Mouse (Mus musculus) kidney, embryonic 14.5 days (tissue): ENCODE data around the gene Prkab2. TPM values are rescaled to one million over a fixed set of nuclear protein-coding genes. Genes with fewer than 3 reads are reported as not detected.
A peak's percentile ranks its signal among the peaks of the same experiment; 100 is the strongest.

ENCODE experiments used
- ATAC-seq: fragments of 200-750 bp; cut with Nextera tagmentation; 2 replicates; pipeline ENCODE4 v1.8.0; 2017; ENCODE audit warnings: moderate number of reproducible peaks, mild to moderate bottlenecking, moderate TSS enrichment, moderate library complexity; ENCODE audit not compliant: low FRiP score, low TSS enrichment
- H3K27ac ChIP-seq: fragments of 300-500 bp; sonication (generic); 2 replicates; pipeline ENCODE4 v1.5.1; 2014; ENCODE audit warnings: low read depth, mild to moderate bottlenecking, low read length, moderate library complexity, mixed read lengths
- H3K27me3 ChIP-seq: fragments of 300-500 bp; sonication (generic); 2 replicates; pipeline ENCODE4 v1.6.1; 2014; ENCODE audit warnings: mild to moderate bottlenecking, low read length; ENCODE audit not compliant: control insufficient read depth, insufficient read depth
- H3K36me3 ChIP-seq: fragments of 300-500 bp; sonication (generic); 2 replicates; pipeline ENCODE4 v1.6.1; 2014; ENCODE audit warnings: low read length, mixed read lengths; ENCODE audit not compliant: control insufficient read depth, insufficient read depth
- H3K4me1 ChIP-seq: fragments of 300-500 bp; sonication (generic); 2 replicates; pipeline ENCODE4 v1.6.1; 2014; ENCODE audit warnings: low read length, mixed read lengths; ENCODE audit not compliant: control insufficient read depth, insufficient read depth
- H3K4me2 ChIP-seq: fragments of 300-500 bp; sonication (generic); replicated peaks from 2 replicates; pipeline ENCODE4 v1.6.1; 2014; ENCODE audit warnings: low read depth, mild to moderate bottlenecking, low read length
- H3K4me3 ChIP-seq: fragments of 300-500 bp; sonication (generic); 2 replicates; pipeline ENCODE4 v1.5.1; 2014; ENCODE audit warnings: mild to moderate bottlenecking, low read length
- H3K9ac ChIP-seq: fragments of 300-500 bp; sonication (generic); 2 replicates; pipeline ENCODE4 v1.6.1; 2014; ENCODE audit warnings: low read depth, mild to moderate bottlenecking, low read length, moderate library complexity
- H3K9me3 ChIP-seq: fragments of 300-500 bp; sonication (generic); 2 replicates; pipeline ENCODE4 v1.6.1; 2016; ENCODE audit warnings: low read length; ENCODE audit not compliant: control insufficient read depth
- WGBS: fragments of 180-500 bp; shearing (Covaris S2); extraction: QIAGEN DNeasy Blood & Tissue Kit; methylation state at CpG from one replicate; pipeline ENCODE4 v1.1.7; 2014; 5-methylcytosine and 5-hydroxymethylcytosine counted together
- polyA plus RNA-seq: library from polyadenylated mRNA; unstranded; fragments of >200 nt; fragmentation: Nextera tagmentation; extraction: Ambion mirVana; gene quantifications from 2 replicates; pipeline ENCODE4 v1.2.1, GENCODE M21; 2014

Prkab2 gene
- polyA plus RNA-seq = 3.1 and 4.6 TPM in 2 replicates

DNA sequence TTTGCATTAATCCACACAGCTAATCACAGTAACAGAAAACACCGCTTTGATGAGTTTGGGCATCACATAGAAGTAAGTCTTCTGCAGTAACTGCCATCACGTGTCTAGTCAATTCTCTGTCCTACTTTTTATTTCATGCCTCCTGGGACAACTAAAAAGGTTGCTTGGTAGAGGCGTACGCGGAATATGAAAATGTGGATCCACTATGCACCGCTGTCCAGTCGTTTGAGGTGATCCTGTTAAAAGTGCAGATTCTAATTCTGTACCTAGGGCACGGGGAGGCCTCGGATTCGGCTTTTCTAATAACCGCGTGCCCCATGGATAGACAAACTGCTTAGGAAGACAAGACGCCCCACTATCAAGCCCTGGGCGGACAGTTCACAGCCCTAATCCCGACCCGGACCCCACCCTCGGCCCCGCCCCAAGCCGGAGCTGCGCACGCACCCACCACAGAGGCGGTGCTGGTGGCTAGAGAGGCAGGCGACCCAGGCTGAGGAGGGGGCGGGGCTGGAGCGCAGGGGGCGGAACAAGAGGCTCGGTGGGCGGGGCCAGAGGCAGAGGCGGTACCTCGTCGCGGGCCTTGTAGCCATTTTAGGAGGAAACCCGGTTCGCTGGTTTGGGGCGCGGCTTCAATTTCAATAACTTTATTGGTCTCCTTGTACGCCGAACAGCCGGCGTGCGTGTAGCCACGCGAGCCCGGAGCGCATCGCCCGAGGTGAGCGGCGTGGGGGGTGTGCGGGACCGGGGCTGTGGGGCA, at the start of gene Prkab2:
Gene Prkab2, plus strand, starts transcription at position 539 of the 757 bp plus-strand sequence.
- WGBS = 2% methylated on average over 51 of the region's 51 CpGs
- Histone ChIP-seq H3K36me3 (peaks cover 2% of the 10 kb centered on the region; the same call in 1 of the 2 replicates), H3K27ac (no peak within 1 kb of the TSS), H3K27me3 (0 out of 2 replicates have a peak, but pooled peaks cover 3% of the 10 kb centered on the region), H3K4me3 (peak within 1 kb of the TSS; percentile 91), H3K4me1 (peaks cover 6% of the 10 kb centered on the region), H3K9ac (peak within 1 kb of the TSS; percentile 63), H3K9me3 (no peaks in the 10 kb centered on the region), H3K4me2 (peak within 1 kb of the TSS; percentile 76)
- ATAC-seq = peak; percentile 96

DNA sequence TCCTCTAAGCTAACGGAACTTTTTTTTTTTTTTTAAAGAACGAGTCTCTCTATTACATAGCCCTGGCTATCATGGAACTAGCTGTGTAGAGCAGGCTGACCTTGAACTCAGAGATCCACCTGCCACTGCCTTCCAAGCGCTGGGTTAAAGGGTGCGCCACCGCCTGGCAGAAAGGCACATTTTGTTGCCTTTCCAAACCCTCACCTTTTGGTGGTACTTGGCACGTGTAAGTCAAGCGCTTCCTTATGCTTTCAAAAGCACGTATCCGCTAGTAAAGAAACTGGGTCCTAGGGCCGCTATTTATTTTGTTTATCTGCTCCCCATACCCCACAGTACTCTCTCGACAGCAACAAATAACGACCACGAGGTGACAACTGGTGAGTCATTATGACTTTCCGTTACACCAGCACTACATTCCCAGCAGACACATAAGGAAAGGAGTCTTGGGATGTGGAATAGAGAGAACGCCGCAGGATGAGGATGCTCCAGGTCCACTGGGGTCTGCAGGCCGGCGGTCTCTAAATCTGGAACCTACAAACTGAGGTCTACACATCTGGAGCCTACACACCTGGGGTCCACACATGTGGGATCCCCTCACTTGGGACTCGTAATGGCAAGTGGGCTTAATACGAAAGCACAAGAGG, 48.7 kb upstream of the Prkab2 start:
- Histone ChIP-seq H3K4me3 (peak overlapping the region; percentile 82), H3K4me1 (no peaks in the 10 kb centered on the region), H3K36me3 (no peaks in the 10 kb centered on the region), H3K9ac (peak overlapping the region; percentile 92), H3K4me2 (peak overlapping the region; percentile 85), H3K27me3 (no peaks in the 10 kb centered on the region), H3K27ac (peak overlapping the region; percentile 93), H3K9me3 (no peaks in the 10 kb centered on the region)
- 5% methylated on average over 20 of the region's 20 CpGs for WGBS
- peak; percentile 26; the same call in 1 of the 2 replicates for ATAC-seq

DNA sequence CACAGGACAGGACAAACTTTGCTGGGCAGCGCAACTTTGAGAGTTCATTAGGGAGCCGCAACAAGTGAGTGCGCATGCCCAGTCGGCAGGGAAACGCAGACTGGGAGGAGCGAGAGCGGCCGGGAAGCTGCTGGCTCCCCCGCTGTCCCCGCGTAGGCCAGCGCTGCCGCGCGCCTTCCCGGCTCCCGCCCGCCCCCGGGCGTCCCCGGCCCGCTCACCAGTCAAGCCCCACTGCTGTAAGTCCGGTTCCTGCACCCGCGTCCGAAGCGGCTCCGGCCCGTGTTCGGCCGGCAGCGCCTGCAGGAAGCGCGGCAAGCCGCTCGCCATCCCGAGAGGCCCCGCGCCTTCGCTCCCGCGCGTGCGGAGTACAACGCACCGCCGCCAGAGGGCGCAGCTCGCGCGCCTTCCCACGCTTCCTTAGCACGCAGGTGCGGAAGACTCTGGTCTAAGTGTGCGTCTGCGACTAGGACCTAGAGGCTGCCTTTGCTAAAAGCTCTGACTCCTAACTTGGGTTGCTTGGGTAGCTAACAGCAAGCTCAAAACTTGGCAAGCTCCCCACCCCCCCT, 48.1 kb upstream of the Prkab2 start, which contains the start of gene Chd1l:
Gene Chd1l, minus strand, starts transcription at position 359 of the 566 bp plus-strand sequence.
- Histone ChIP-seq H3K36me3 (no peaks in the 10 kb centered on the region), H3K4me3 (peak within 1 kb of the TSS; percentile 82), H3K27me3 (no peaks in the 10 kb centered on the region), H3K4me1 (no peaks in the 10 kb centered on the region), H3K9me3 (no peaks in the 10 kb centered on the region), H3K27ac (peak within 1 kb of the TSS; percentile 93), H3K4me2 (peak within 1 kb of the TSS; percentile 85), H3K9ac (peak within 1 kb of the TSS; percentile 92)
- ATAC-seq = peak; percentile 95
- WGBS = 0% methylated on average over 54 of the region's 56 CpGs

DNA sequence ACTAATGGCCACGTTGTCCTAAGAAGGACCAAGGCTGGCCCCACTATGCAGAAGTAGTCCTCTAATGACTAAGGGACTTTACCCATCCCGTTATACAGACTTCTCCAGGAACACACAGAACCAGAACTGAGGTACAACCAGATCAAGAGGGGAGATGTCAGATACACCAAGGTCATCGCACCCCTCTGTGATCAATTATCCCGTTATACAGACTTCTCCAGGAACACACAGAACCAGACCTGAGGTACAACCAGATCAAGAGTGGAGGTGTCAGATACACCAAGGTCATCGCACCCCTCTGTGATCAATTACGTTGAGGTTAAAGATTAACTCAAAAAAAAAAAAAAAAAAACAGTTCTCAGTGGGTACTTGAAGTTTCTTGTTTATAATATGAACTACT, 47.0 kb upstream of the Prkab2 start:
- Histone ChIP-seq H3K27me3 (no peaks in the 10 kb centered on the region), H3K4me1 (no peaks in the 10 kb centered on the region), H3K9ac (no peak overlapping the region), H3K4me3 (no peak overlapping the region), H3K4me2 (no peak overlapping the region), H3K36me3 (no peaks in the 10 kb centered on the region), H3K9me3 (no peaks in the 10 kb centered on the region), H3K27ac (no peak overlapping the region)
- WGBS = 83% methylated on average over 6 of the region's 6 CpGs
- no peak for ATAC-seq

DNA sequence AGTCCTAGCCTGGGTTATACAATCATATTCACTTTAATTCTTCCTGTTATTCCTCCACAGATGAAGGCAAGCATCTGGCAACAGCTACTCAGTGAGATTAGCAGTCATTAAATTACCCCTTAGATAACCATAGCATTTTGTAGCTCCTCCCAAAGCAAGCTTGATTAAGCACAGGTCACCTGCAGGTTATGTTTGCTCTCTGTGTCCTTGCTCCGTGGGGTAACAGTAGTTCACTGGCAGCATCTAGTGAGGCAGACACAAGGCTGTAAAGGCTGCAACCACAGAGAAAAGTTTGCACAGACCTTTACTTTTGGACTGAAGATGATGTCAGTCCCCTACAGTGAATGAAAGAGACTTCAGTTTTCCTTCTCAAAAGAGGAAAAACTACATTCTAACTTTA, 42.8 kb upstream of the Prkab2 start:
- Histone ChIP-seq H3K4me3 (no peak overlapping the region), H3K9ac (no peak overlapping the region), H3K27ac (no peak overlapping the region), H3K9me3 (no peaks in the 10 kb centered on the region), H3K27me3 (no peaks in the 10 kb centered on the region), H3K36me3 (no peaks in the 10 kb centered on the region), H3K4me1 (no peaks in the 10 kb centered on the region), H3K4me2 (no peak overlapping the region)
- no peak for ATAC-seq
- WGBS = 9% methylated on average over 1 of the region's 1 CpGs

DNA sequence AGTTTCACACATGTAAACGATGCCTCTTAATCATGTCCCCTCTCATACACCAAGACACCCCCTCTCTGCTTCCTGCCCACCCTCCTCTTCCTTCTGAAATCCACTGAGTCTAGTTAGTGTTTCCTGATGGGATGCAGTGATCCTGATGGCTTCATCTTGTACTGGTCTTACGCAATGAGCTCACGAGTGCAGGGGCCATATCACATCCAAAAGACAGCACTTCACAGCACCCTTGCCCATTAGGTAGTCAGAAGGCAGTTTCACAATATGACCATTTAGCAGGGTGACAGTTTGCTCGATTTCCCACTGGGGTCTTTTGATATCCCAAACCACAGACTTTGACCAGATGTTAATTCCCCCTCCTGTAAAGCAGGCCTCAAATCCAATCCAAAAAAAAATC, 42.1 kb upstream of the Prkab2 start:
- H3K36me3 ChIP-seq = no peaks in the 10 kb centered on the region
- no peaks in the 10 kb centered on the region for H3K27me3 ChIP-seq
- H3K4me1 ChIP-seq = no peaks in the 10 kb centered on the region
- no peak for ATAC-seq
- no peak overlapping the region for H3K9ac ChIP-seq
- no peaks in the 10 kb centered on the region for H3K9me3 ChIP-seq
- 91% methylated on average over 4 of the region's 4 CpGs for WGBS
- H3K4me3 ChIP-seq = no peak overlapping the region; the same call in 1 of the 2 replicates
- H3K4me2 ChIP-seq = no peak overlapping the region
- H3K27ac ChIP-seq = no peak overlapping the region

DNA sequence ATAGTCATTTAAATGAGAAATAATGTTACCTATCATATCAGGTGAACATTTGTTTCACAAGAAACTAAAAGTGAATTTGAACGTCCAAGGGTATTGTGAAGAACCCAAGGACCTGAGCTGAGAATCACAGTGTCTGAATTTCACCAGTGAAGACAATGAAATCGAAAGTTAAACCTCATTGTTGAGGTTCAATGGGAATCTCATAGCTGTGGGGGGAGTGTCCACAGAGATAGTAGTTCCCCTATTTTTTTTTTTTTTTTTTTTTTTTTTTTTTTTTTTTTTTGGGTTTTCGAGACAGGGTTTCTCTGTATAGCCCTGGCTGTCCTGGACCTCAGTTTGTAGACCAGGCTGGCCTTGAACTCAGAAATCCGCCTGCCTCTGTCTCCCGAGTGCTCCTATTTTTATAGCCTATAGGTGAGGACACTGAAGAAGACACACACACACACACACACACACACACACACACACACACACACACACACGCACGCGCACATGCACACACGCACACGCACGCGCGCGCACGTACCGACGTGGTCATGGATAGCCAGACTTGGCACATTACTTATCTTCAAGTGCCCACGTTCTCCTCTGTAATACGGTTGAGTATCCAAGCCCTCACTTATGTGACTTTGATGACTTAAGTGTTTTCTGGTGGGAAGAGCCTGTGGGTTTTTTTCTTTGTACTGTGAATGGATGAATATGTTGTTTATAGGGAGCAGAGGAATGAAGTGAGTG, 40.7 kb upstream of the Prkab2 start:
- Histone ChIP-seq H3K9me3 (no peaks in the 10 kb centered on the region), H3K4me3 (no peak overlapping the region), H3K27me3 (no peaks in the 10 kb centered on the region), H3K36me3 (no peaks in the 10 kb centered on the region), H3K9ac (no peak overlapping the region), H3K4me2 (no peak overlapping the region), H3K4me1 (no peaks in the 10 kb centered on the region), H3K27ac (no peak overlapping the region)
- ATAC-seq = no peak
- 93% methylated on average over 18 of the region's 19 CpGs for WGBS

DNA sequence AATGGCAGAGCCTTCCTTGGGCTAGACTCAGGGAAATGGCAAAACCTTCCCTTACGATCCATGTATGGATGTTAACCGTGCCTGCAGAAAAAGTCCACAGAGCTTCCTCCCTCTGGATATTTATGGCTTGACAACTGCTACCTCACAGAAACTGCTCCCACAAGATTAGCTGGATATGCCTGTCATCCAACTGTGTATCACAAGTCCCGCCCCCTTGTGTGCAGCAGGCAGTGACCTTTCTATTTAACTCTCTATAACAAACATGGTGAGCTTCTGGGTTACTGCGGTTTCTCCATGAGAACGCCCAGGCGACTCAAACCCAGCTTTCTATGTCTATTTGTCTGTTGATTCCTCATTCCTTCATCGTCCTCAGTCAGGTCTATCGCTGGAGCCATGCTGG, 40.1 kb upstream of the Prkab2 start:
- ATAC-seq = no peak
- Histone ChIP-seq H3K36me3 (no peaks in the 10 kb centered on the region), H3K9me3 (no peaks in the 10 kb centered on the region), H3K4me3 (no peak overlapping the region), H3K9ac (no peak overlapping the region), H3K27ac (no peak overlapping the region), H3K27me3 (no peaks in the 10 kb centered on the region), H3K4me2 (no peak overlapping the region), H3K4me1 (no peaks in the 10 kb centered on the region)
- 81% methylated on average over 8 of the region's 8 CpGs for WGBS
